Mouse (Mus musculus): ENCODE data around the gene Hbp1. TPM values are rescaled to one million over a fixed set of nuclear protein-coding genes. Genes with fewer than 3 reads are reported as not detected.

Hbp1 gene
- total RNA-seq (2021) = 10 to 100 TPM; 78.4 to 85.9 TPM

- intact Hi-C loops (cut with DNase I) = no loop called here
- DNase-seq (ENCODE audit: low spot score) = peak; percentile 99
These were observed at the start of gene Hbp1 for GRCm38 (mm10) chr12:31949759-31950658. Hbp1 (minus strand) TSS chr12:31950535.

GRCm38 (mm10) chr12:31998706-31999105 lies 48.4 kb upstream of the Hbp1 start:
- no peak for DNase-seq (ENCODE audit: low spot score)
- intact Hi-C loops (cut with DNase I) = no loop called here

GRCm38 (mm10) chr12:31997328-31997878 lies 47.1 kb upstream of the Hbp1 start:
- intact Hi-C loops (cut with DNase I) = no loop called here
- no peak for DNase-seq (ENCODE audit: low spot score)

GRCm38 (mm10) chr12:31996877-31997276 lies 46.5 kb upstream of the Hbp1 start:
- intact Hi-C loops (cut with DNase I) = no loop called here
- no peak for DNase-seq (ENCODE audit: low spot score)

- DNase-seq (ENCODE audit: low spot score) = no peak
- intact Hi-C loops (cut with DNase I) = no loop called here
These were observed 40.2 kb upstream of the Hbp1 start for GRCm38 (mm10) chr12:31990575-31990974.

GRCm38 (mm10) chr12:31989726-31990125 lies 39.4 kb upstream of the Hbp1 start:
- intact Hi-C loops (cut with DNase I) = no loop called here
- no peak for DNase-seq (ENCODE audit: low spot score)

- DNase-seq (ENCODE audit: low spot score) = no peak
- intact Hi-C loops (cut with DNase I) = no loop called here
These were observed 36.1 kb upstream of the Hbp1 start for GRCm38 (mm10) chr12:31986463-31986862.

- intact Hi-C loops (cut with DNase I) = no loop called here
- DNase-seq (ENCODE audit: low spot score) = no peak
These were observed 35.4 kb upstream of the Hbp1 start for GRCm38 (mm10) chr12:31985738-31986137.

GRCm38 (mm10) chr12:31984664-31985063 lies 34.3 kb upstream of the Hbp1 start:
- no peak for DNase-seq (ENCODE audit: low spot score)
- intact Hi-C loops (cut with DNase I) = no loop called here

- DNase-seq (ENCODE audit: low spot score) = no peak
- intact Hi-C loops (cut with DNase I) = no loop called here
These were observed 33.9 kb upstream of the Hbp1 start for GRCm38 (mm10) chr12:31984206-31984605.

GRCm38 (mm10) chr12:31983769-31984168 lies 33.4 kb upstream of the Hbp1 start:
- no peak for DNase-seq (ENCODE audit: low spot score)
- intact Hi-C loops (cut with DNase I) = no loop called here

GRCm38 (mm10) chr12:31983238-31983637 lies 32.9 kb upstream of the Hbp1 start:
- no peak for DNase-seq (ENCODE audit: low spot score)
- intact Hi-C loops (cut with DNase I) = no loop called here

GRCm38 (mm10) chr12:31977613-31978195 lies 27.4 kb upstream of the Hbp1 start:
- DNase-seq (ENCODE audit: low spot score) = no peak
- intact Hi-C loops (cut with DNase I) = loop anchor here (10.0 kb wide), 1 partner anchor 397 kb away; the partner anchor contains the start of gene Ccdc71l

- no peak for DNase-seq (ENCODE audit: low spot score)
- intact Hi-C loops (cut with DNase I) = loop anchor here (10.0 kb wide), 1 partner anchor 398 kb away; the partner anchor contains the start of gene Ccdc71l
These were observed 26.2 kb upstream of the Hbp1 start for GRCm38 (mm10) chr12:31976544-31976943.

GRCm38 (mm10) chr12:31973473-31974172 lies 23.3 kb upstream of the Hbp1 start:
- intact Hi-C loops (cut with DNase I) = loop anchor here (10.0 kb wide), 1 partner anchor 401 kb away; the partner anchor contains the start of gene Ccdc71l
- peak; percentile 46 for DNase-seq (ENCODE audit: low spot score)

GRCm38 (mm10) chr12:31971547-31971946 lies 21.2 kb upstream of the Hbp1 start:
- intact Hi-C loops (cut with DNase I) = loop anchor here (10.0 kb wide), 1 partner anchor 403 kb away; the partner anchor contains the start of gene Ccdc71l
- no peak for DNase-seq (ENCODE audit: low spot score)

- no peak for DNase-seq (ENCODE audit: low spot score)
- intact Hi-C loops (cut with DNase I) = no loop called here
These were observed 18.8 kb upstream of the Hbp1 start for GRCm38 (mm10) chr12:31969111-31969510.

- DNase-seq (ENCODE audit: low spot score) = no peak
- intact Hi-C loops (cut with DNase I) = loop anchor here (1.0 kb wide), 1 partner anchor 279 kb away; no protein-coding TSS in a partner anchor
These were observed 17.2 kb upstream of the Hbp1 start for GRCm38 (mm10) chr12:31967536-31967935.

- DNase-seq (ENCODE audit: low spot score) = no peak
- intact Hi-C loops (cut with DNase I) = no loop called here
These were observed 16.1 kb upstream of the Hbp1 start for GRCm38 (mm10) chr12:31966405-31966804.
